Mouse (Mus musculus) liver, postnatal 0 days (tissue): Measurements from ENCODE around the gene Nr2e3.

Source experiments
- CTCF ChIP-seq: sonication (generic); IDR thresholded peaks from 2 replicates; pipeline ENCODE4 v1.5.1; 2016; ENCODE audit warnings: antibody characterized with exemption, low read depth
- EP300 ChIP-seq: IDR thresholded peaks from 2 replicates; pipeline ENCODE4 v1.6.1; 2016; ENCODE audit warnings: antibody characterized with exemption, low read depth, mild to moderate bottlenecking

DNA sequence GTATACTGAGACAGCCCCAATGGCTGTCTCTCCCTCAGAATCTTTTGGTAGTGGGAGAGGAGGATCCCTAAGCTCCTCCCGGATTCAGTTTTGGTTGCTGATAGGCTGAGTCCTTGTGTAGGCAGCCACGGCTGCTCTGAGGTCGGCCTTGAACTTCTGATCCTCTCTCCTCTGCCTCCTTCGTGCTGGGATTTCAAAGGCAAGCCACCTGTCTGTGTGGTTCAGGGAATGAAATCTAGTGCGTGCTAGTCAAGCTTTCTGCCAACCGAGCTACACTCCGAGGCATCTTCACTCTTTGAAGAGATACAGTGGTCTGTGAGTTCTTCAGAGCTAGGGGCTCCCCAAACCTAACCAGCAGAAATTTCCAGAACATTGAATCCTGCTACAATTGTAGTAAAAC lies 6.9 kb downstream of the Nr2e3 start:
- TF ChIP-seq EP300: no peak
- TF ChIP-seq CTCF: no peak
